Mouse (Mus musculus): Measurements from ENCODE around the gene Esrra.

Esrra gene

DNA sequence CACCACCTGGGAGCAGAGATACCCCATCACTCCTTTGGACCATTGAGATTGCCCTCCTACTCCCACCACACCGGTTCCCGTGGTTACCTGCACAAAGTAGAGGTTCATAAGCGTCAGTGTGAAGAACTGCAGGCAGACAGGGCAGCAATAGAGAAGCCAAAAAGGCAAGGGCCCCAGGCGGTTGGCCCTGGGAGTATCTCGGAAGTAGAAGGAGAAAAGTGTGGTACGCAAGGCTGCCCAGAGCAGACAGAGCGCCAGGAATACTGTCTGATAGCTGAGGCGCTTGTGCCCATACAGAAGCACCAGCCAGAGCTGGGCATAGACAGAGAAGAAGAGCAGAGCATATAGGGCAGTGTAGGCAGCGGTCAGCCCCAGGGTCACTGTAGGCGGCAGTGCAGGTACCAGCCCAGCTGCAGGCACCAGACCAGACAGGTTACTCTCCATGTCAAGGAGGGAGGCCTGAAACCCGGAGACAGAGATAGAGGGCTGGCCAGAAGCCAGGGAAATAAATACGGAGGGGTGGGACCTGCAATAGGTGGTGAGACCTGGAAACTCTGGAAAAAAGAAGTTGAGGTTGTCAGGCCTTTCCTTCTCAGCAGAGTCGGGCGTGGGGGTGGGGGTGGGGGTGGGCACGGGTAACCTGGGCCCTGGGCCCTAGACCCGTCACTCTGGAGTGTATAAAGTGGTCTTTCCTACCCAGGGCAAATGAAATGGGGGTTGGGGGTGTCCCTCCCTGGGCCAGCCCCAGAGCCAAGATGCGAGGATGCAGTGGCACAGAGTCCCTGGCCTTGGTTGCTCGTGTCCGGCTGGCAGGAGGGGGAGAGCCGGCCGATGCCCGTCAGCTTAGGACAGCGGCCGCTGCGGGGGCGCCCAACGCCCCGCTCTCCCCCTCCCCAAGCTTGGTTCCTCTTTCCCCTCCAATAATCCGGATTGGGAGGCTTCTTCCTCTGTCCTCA is 19.1 kb upstream of the Esrra start:
- DNase-seq: peak in 1 of 2 experiments; percentile 45

DNA sequence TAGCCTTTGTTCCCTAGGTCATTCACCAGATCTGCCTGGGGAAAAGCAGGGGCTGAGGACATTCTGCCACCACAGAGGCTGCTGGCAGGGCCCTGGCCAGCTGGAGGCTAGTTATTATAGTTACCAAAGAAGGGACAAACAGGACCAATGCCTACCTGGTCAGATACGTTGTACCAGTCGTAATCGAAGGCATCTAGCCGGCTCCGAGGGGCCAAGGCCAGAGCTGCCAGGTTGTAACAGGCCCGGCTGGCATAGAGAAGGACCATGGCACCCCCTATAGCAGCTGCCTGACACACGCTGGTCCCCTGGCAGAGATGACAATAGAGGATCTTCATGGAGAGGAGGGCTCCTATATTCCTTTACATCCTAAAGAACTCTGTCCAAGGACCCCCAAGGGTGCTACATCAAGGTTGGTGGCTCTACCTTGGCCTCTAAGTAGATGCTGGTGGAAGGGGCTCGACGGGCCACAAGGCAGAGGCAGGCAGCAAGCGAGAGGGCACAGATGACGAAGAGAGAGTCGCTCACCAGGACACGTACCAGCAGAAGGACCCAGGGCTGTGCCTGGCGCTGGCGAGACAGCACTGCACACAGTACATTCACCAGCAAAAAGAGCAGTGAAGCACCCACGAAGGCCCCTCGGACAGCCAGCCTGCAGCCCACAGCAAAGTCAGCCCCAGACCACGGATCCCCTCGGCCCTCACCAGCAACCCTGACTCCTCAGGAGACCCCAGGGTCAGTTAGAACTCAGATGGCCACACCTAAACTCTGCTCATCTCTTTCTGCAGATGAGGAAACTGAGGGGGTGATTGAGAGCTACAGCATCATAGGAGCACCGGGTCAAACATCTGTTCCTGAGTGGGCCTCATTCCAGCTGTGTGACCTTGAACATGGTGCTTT is 17.7 kb upstream of the Esrra start:
- no peak for DNase-seq

DNA sequence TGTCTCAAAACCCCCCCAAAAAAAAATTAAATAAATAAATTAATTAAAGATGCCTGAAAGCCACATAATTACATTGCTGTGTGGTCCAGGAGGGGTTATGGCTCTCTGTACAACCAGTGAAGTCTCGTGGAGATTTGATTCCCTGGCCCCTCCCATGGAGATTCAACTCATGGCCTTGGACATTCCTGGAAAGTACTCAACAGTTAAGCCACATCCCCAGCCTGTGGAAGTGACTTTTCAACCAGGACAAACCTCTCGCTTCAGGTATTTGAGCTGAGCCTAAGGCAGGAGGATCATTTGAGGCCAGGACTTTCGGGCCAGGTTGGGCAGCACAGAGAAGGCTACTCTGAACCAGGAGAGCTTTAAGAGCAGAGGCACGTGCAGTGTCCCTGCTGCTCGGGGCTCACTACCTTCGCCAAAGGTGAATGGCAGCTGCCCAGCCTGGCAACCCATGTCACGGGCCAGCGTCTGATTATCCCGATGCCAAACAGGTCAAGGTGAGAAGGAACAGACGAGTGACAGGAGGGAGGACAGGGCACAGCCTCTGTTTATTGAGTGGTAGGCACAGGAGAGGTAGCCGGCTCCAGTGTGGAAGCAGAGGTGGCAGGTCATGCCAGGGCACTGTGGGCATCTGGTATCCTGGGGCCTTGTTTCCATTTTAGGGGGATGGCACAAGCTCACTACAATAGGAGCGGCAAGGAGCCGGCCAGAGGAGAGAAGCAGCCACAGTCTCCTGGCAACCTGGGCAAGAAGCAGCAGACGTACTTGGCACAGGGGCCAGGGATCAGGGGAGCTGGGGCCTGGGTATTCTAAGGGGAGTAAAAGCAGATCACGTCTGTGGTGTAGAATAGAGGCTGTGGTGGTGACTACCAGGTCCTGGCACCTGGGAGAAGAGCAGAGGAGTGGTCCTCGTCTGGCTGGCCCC is 16.2 kb upstream of the Esrra start:
- no peak for DNase-seq

DNA sequence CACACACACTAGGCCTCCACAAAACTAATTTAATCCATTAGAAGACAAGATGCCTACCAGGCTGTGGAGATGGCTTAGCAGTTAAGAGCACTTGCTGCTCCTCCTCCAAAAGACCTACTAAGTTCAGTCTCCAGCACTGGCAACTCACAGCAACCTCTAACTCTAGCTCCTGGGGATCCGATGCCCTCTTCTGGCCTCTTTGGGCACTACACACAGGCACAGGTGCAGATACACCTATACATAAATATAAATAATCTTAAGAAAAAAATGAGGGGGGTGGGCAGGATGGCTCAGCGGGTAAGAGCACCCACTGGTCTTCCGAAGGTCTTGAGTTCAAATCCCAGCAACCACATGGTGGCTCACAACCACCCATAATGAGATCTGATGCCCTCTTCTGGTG is 14.7 kb upstream of the Esrra start:
- DNase-seq: no peak

DNA sequence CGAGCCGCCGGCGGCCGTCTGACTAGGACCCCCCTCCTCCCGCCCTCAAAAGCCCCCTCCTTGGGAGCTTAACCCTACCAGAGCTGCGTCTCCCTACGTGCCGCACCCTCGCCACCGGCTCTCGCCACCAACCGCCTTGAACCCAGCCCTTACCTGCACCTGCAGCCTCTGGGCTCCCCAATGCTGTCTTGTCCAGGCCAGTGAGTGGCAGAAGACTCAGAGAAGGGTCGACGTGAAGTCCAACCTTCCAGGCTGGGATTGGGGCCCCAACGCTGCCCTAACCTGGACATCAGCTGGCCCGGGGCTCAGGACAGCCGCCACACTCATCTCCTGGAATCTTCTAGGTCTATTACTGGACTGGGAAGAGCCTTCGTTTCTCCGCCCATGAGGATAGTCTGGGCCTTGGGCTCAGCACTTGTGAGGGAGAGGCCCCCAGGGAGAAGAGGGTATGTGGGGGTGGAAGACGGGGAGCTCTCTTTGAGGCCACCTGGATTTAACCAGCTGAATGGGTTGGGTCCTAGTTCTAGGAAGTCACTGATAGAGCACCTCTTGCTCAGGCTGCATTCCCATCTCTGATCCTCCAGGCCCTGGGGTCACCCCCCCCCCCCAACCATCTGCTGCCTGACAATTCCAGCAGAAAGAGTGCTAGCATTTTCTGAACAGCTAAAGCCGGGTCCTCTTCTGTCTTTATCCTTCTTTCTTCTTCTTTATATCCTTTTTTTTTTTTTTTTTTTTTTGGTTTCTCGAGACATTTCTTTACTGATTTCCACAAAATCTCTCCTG is 12.8 kb upstream of the Esrra start, which contains the start of gene Kcnk4:
Gene Kcnk4 (minus strand): TSS at position 321 of the 783 bp plus-strand sequence.
- DNase-seq: no peak

DNA sequence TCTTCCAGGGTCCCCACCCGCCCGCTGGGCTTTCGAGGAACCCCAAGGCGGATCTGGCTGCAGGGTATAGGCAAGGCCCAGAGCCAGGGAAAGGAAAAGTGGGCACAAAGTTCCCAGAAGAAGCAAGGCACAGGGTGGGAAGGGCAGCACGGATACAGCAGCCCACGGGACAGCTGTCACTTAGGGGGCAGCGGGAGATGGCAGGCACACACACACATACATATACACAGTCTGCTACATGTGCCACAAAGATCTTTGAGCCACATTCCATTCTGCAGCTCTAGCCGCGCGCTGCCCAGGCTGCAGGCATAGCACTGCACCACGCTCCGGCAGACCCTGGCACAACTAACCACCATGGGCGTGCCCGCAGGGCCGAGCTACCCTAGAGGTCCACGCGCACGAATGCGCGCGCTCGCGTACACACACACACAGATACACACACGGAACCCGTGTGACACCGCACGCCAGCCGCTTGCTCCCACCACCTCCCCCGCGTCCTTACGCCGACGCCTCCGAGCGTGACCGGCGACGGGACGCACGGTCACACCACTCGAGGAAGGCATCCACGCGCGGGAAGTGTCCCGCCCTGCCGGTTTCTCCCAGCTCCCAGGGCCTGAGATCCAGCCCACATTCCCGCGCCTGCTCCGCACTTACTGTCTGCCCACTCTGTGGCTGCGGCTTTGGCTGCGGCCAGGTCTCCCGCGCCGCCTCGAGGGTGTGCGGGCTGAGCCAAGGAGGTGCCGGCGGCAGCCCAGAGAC is 12.0 kb upstream of the Esrra start:
- DNase-seq: no peak

DNA sequence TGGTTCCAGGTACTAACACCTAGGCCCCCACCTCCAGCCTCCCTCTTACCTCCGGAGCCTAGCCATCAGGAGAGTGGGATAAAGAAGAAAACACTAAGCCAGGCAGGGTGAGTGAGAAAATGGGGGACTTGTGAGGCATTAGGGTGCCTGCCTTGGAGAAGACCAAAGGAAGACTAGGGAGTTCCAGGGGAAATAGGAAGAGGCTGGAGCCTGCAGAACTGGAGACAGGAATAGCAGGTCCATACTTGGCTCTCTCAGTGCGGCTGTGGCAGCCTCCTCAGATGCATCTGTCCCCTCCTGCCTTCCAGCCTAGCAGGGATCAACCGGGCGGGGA is 11.5 kb upstream of the Esrra start:
- no peak for DNase-seq

DNA sequence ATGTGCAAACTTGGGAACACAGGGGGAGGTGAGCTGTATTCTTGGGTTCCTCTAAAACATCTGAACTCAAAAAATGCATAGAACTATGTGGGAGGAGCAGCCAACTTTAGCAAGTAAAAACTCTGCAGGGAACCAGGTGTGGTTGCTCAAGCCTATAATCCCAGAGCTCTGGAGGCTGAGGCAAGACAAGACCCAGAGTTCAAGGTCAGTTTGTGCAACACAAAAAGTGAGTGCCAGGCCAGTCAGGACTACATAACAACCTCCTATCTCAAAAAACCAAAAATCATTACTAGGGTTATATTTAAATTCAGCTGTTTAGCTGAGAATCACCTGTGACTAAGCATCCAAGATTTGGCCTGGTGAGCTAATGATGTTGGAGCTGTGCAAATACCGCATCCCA is 10.4 kb upstream of the Esrra start:
- DNase-seq: no peak

DNA sequence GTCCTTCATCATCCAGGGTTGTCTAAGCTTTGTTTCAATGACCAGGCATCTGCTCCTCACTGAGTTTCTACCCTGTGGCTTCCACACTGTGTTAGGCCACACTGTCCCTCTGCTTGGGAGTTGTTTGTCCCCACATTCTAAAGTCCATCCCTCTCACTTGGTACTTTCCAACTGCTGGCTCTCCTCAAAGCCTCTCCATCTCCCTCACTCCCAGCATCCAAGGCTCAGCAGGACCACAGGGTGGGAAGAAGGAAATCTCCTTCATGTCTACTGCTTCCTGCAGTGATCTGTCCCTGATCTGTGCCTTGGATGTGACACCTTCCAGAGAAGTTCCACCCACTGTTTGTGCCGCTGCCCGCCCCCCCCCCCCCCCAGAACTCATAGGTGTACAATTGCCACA is 9.4 kb upstream of the Esrra start:
- no peak for DNase-seq

DNA sequence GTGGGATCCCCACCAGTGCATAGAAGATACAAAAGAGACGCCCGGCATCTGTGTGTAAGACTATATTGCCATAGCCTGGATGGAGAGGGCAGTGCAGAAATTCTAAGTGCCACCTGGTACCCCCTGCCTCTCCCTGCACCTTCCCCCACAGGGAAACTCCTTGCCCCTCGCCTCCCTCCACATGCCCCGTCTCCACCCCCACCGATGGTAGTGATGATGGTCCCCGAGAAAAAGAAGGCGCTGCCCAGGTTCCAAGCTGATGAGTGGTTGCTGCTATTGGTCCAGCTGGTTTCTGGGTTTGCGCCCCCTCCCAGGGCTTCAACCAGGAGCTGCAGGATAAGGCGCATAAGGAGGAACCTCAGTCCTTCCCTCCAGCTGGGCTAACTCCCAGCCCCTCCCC is 6.5 kb upstream of the Esrra start:
- DNase-seq: no peak

DNA sequence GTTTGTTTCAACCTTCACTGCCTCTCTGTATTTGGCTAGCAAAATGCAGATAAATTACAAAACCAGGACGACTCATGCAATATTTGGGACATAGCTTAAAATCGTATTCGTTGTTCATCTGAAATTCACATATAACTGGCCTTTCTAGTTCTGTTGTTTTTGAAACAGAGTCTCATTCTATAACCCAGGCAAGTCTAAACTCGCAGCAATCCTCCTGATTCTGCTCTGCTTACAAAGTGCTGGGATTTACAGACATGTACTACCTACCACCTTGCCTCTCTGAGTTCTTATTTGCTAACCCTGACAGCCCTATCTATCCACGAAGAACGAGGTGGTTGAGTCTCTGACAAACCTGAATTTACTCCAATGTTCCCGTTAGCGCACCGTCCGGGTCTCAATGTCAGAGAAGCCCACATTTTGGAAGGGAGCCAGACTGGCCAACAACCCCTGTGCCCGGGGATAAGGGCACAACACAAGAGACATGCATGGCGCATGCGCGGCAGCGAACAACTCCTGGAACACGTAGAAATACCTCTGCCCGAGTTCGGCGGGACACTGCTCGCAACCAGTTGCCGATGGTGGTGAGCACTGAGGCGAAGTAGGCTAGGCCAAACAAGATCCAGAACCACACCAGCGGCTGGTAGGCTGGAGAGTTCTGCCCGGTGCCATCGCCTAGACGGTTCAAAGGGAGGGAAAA is 5.1 kb upstream of the Esrra start:
- no peak for DNase-seq

DNA sequence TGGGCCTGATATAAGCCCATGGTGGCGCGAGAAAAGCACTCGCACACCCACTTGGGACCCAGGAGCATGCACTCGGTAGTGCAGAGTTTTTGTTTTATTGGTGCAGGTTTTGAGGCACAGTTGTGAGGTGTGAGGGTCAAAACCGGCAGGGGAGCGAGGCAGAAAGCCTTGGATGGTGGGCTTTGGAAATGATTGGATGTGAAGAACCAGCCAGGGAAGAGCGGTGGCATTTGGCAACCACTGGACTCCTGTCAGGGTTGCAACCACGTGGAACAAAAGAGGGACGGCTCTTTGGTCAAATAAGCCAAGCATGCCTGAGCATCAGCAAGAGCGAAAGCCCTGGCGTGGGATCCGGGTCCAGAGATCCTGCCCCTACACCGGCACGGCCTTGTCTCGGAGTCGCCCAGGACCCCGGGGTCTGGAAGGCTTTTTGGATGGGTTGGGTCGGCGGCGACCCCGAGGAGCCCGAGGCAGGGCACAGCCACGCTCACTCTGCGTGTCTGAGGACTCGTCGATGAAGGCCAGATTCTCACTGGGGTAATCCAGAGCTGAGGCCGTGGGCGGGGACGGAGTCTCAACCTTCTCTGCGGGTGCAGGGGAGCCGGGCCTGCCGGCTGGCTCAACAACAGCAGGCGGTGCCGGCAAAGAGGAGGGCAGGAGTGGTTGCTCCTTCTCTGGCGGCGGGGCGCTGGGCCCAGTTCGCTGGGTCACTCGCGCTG is 4.2 kb upstream of the Esrra start:
- no peak for DNase-seq

DNA sequence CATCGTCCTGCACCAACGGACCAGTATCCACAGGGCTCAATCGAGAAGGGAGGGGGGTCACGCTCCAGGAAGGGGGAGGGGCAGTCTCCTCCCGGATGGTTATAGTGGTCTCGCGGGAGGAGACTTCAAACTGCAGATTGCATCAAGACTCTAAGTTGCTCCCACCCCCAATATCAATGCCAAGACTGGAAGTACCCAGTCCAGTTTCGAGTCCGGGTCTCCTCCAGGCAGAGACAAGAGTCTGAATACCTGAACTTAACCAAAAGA is 3.6 kb upstream of the Esrra start, which contains the start of gene Catsperz:
Gene Catsperz (minus strand): TSS at position 74 of the 267 bp plus-strand sequence.
- no peak for DNase-seq

DNA sequence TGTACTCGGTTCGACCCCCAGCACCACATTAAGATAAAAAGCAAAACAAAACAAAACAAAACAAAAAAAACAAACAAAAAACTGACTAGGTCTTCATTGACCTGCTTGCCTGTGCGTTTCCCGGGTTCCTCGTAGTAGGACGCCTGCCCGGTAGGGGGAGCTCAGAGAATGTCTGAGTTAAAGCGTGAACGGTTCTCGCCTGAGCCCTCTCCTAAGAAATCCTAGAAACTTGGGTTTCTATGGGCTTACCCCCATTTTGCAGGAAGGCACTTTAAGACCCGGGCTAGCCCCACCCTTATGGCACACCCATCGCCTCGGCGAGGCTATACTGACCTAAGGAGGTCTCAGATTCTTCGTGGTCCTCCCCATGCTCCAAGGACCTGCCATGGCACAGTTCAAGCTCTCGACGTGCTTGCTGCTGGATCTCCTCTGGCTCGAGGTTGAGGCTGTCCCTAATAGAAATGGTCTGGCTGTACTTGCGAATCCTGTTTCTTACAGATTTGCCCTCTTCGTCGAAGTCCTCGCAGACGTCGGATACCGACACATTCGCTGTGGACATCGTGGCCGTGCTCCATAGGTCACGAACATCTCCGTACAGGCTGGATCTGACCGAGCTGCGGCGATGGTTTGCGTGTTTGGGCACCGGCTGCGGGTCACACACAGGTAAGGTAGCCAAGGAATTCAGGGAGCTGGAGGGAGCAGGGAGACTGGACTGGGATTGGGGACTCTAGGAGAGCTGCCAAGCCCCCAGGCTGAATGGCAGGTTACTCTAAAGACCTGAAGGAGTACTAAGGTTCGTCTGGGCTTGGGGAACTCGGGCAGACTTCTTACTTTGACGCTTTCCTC is 3.1 kb upstream of the Esrra start:
- DNase-seq: peak; percentile 54 to 70

DNA sequence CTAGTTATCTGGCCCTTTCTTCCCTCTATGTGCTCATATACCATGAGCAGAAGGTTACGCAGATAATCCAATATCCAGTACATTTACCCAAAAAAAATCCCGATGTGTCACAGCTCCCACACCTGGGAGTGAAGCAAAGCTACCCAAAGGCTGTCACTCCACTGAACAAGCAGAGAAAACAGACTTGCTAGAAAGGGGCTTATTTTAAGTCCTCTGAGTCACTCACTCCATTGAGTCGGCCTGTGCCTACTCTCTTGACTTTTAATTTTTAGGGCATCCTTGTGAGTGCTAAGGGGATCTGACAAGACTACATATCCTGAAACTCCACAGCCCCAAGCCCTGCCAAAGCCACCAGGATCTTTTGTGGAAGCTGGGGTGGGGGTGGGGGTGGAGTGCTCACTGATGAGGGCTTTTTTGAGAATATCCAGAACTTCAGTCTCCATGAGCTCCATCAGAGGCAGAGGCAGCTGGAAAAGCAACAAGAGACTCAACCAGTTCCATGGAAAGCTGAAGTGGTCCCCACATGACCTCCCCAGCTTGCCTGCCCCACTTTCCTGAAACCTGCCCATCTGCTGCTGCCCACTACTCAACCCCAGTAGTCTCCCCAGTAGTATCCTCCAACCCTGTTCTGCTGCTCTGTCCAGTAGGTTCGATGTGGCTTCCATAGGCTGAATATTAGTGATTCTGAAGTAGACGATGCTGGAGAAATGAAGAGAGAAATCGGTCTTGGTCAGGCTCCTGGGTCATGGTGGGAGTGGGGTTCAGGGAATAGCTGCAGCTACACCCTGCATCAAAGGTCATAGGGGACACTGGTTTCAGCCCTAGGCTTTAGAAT is 1.5 kb upstream of the Esrra start:
- DNase-seq: no peak

DNA sequence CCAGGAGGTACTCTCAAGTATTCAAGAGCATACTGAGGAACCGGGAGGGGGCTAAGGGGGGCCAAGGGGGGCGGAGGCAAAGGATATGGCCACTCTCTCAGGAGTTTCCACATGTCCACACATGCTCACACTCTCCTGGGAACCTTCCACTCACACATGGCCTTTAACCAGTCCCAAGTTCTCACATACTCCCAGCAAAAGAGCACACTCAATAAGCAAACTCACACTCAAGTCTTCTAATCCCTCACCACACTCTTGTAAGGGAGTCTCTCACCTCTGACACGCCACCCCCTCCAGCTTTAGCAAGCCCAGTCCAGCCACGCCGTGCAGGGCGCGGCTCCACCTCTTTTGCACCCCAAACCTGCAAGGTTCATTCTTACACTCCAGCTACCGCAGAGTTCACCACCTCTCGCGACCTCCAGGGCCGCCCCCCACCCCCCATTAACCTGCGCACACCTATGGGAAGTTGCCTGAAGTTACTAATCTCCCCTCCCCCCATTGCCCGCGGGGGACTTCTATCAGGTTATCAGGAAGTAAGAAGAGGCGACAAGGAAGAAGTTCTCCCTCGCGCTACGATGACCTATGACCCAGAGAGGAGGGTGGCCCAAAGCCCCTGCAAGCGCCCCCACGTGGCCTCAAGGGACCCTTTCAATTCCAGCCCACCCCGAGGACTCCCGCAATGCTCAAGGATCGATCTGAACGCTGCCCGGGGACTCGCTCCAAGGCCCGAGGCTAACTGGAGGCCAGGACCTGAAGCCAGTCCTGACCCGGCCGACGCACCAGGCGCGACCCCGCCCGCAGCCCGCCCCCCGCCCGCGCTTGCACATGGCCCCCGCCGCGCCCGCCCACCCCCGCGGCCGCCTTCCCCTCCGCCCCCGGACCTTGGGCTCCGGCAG is 624 bp downstream of the Esrra start:
- peak; percentile 59 to 74 for DNase-seq

Measured in thymus, adult 18-20 months (tissue).